Mouse (Mus musculus) heart, embryonic 12.5 days (tissue): ENCODE data around the gene Esyt3. TPM values are rescaled to one million over a fixed set of nuclear protein-coding genes. Genes with fewer than 3 reads are reported as not detected.

ENCODE experiments used
- ATAC-seq: fragments of 200-750 bp; cut with Nextera tagmentation; 2 replicates; pipeline ENCODE4 v1.8.0; 2017; ENCODE audit warnings: moderate TSS enrichment, moderate library complexity; ENCODE audit not compliant: insufficient number of reproducible peaks, low FRiP score
- H3K27ac ChIP-seq: fragments of 300-500 bp; sonication (generic); 2 replicates; pipeline ENCODE4 v1.5.1; 2016; ENCODE audit warnings: mild to moderate bottlenecking, moderate library complexity; ENCODE audit not compliant: poor library complexity, severe bottlenecking
- H3K27me3 ChIP-seq: fragments of 300-500 bp; sonication (generic); replicated peaks from 2 replicates; pipeline ENCODE4 v1.6.1; 2016; ENCODE audit warnings: mild to moderate bottlenecking, moderate library complexity
- H3K36me3 ChIP-seq: fragments of 300-500 bp; sonication (generic); 2 replicates; pipeline ENCODE4 v1.6.1; 2016; ENCODE audit warnings: mild to moderate bottlenecking, moderate library complexity
- H3K4me1 ChIP-seq: fragments of 300-500 bp; sonication (generic); replicated peaks from 2 replicates; pipeline ENCODE4 v1.6.1; 2016; ENCODE audit warnings: mild to moderate bottlenecking
- H3K4me2 ChIP-seq: fragments of 300-500 bp; sonication (generic); 2 replicates; pipeline ENCODE4 v1.6.1; 2016; ENCODE audit warnings: mild to moderate bottlenecking, moderate library complexity
- H3K4me3 ChIP-seq: fragments of 300-500 bp; sonication (generic); 2 replicates; pipeline ENCODE4 v1.5.1; 2016; ENCODE audit warnings: mild to moderate bottlenecking
- H3K9ac ChIP-seq: fragments of 300-500 bp; sonication (generic); 2 replicates; pipeline ENCODE4 v1.6.1; 2016; ENCODE audit warnings: mild to moderate bottlenecking, moderate library complexity
- H3K9me3 ChIP-seq: fragments of 300-500 bp; sonication (generic); replicated peaks from 2 replicates; pipeline ENCODE4 v1.6.1; 2016; ENCODE audit warnings: mild to moderate bottlenecking, moderate library complexity
- WGBS: fragments of 180-500 bp; shearing (Covaris S2); methylation state at CpG from one replicate; pipeline ENCODE4 v1.1.7; 2016; 5-methylcytosine and 5-hydroxymethylcytosine counted together
- polyA plus RNA-seq: library from polyadenylated mRNA; unstranded; fragments of >200 nt; fragmentation: Nextera tagmentation; extraction: Ambion mirVana; gene quantifications from 2 replicates; pipeline ENCODE4 v1.2.1, GENCODE M21; 2016

Esyt3 gene
- polyA plus RNA-seq, 1 experiment from 2014 or later, result 0.23 TPM

DNA sequence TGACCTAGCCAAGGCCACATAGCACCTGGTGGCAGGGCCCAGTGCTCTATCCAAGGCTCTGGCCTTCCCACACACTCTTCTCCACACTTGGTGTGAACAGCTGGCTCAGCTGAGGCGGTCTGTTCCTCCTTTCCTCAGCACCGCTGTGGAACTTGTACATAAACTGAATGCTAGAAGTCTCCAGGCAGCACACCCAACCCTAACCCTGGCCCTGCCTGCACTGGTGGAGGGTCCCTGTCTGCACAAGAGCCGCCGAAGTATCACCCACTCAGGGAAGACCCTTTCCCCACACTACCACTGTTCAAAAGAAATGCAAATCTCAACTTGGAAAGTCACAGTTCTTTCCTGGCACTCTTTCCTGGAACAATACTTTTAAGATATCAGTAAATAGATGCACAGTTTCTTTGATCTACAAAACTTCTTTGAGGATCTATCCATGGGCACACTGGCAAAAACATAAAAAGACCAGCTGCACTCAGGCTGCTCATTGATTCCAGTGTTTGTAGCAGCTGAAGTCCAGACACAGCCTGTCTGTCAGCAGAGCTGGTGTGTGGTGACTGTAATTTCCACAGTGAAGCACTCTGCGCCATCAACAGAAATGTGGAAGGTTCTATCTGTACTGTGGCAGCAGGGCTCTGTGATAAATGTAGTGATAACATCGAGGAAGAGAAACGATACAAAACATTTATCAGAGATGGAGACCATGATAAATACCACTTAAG lies 33.0 kb downstream of the Esyt3 start:
- no peak overlapping the region for H3K4me3 ChIP-seq
- no peaks in the 10 kb centered on the region for H3K36me3 ChIP-seq
- no peaks in the 10 kb centered on the region for H3K4me1 ChIP-seq
- no peak for ATAC-seq
- H3K27ac ChIP-seq, result no peak overlapping the region
- H3K27me3 ChIP-seq, result 0 out of 2 replicates have a peak, but pooled peaks cover 14% of the 10 kb centered on the region
- H3K9me3 ChIP-seq, result no peaks in the 10 kb centered on the region
- WGBS, result 65% methylated on average over 7 of the region's 7 CpGs
- H3K4me2 ChIP-seq, result no peak overlapping the region
- no peak overlapping the region for H3K9ac ChIP-seq

GRCm38 (mm10) chr9:99320006-99320405 lies 38.4 kb downstream of the Esyt3 start:
- no peak overlapping the region for H3K4me2 ChIP-seq
- 75% methylated on average over 8 of the region's 8 CpGs for WGBS
- no peak overlapping the region for H3K4me3 ChIP-seq
- no peak overlapping the region for H3K27ac ChIP-seq
- H3K4me1 ChIP-seq, result no peaks in the 10 kb centered on the region
- no peak for ATAC-seq
- H3K9ac ChIP-seq, result no peak overlapping the region
- no peaks in the 10 kb centered on the region for H3K36me3 ChIP-seq
- peaks cover 9% of the 10 kb centered on the region; the same call in 1 of the 2 replicates for H3K27me3 ChIP-seq
- H3K9me3 ChIP-seq, result no peaks in the 10 kb centered on the region

- Histone ChIP-seq H3K27me3 (peaks cover 9% of the 10 kb centered on the region; the same call in 1 of the 2 replicates), H3K36me3 (no peaks in the 10 kb centered on the region), H3K4me3 (no peak overlapping the region), H3K9me3 (no peaks in the 10 kb centered on the region), H3K4me1 (no peaks in the 10 kb centered on the region), H3K9ac (no peak overlapping the region), H3K27ac (no peak overlapping the region), H3K4me2 (no peak overlapping the region)
- 47% methylated on average over 8 of the region's 8 CpGs for WGBS
- no peak for ATAC-seq
Observed at GRCm38 (mm10) chr9:99319343-99319951, 38.9 kb downstream of the Esyt3 start.

GRCm38 (mm10) chr9:99306226-99306625 lies 52.1 kb downstream of the Esyt3 start:
- Histone ChIP-seq H3K27ac (no peak overlapping the region), H3K4me3 (no peak overlapping the region), H3K4me1 (no peaks in the 10 kb centered on the region), H3K4me2 (no peak overlapping the region), H3K9ac (no peak overlapping the region), H3K9me3 (no peaks in the 10 kb centered on the region), H3K36me3 (peaks cover 38% of the 10 kb centered on the region), H3K27me3 (no peaks in the 10 kb centered on the region)
- WGBS, result 76% methylated on average over 6 of the region's 6 CpGs
- no peak for ATAC-seq

DNA sequence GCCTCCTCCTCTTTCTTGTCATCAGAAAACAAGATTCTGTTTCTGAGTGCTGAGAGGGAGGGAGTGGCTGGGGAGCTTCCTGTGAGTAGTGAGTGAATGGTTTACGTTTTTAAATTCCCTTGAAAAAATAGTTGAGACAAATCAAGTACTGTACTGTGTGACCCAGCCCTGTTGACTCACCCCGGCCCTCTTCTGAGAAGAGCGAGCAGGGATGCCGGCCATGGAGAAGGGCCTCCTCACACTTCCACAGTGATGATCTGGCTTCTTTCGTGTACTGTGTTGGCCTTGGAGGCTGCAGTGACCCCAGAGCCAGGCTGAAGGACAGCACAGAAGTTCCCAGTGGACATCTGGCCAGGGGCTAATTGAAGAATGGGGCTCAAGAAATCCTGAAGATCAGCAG lies 54.1 kb downstream of the Esyt3 start:
- WGBS, result 75% methylated on average over 5 of the region's 5 CpGs
- H3K27ac ChIP-seq, result no peak overlapping the region
- no peak overlapping the region for H3K9ac ChIP-seq
- H3K4me1 ChIP-seq, result no peaks in the 10 kb centered on the region
- H3K4me2 ChIP-seq, result no peak overlapping the region
- no peaks in the 10 kb centered on the region for H3K9me3 ChIP-seq
- H3K4me3 ChIP-seq, result no peak overlapping the region
- H3K27me3 ChIP-seq, result no peaks in the 10 kb centered on the region
- peaks cover 32% of the 10 kb centered on the region for H3K36me3 ChIP-seq
- no peak for ATAC-seq

Other genes starting within 250 kb of the Esyt3 start
- gene Pik3cb, start 217.9 kb downstream of the Esyt3 start, polyA plus RNA-seq, result 2.5 and 3.3 TPM in 2 replicates
- gene Faiml, start 121.3 kb downstream of the Esyt3 start, polyA plus RNA-seq, result not detected in 2 replicates
- 28.6 and 30.2 TPM in 2 replicates for gene Cep70, start 115.2 kb downstream of the Esyt3 start, polyA plus RNA-seq
- gene Mras, start 78.8 kb upstream of the Esyt3 start, polyA plus RNA-seq, result 8.1 and 8.6 TPM in 2 replicates
- gene Nme9, start 92.9 kb upstream of the Esyt3 start, polyA plus RNA-seq, result not detected in 2 replicates
- gene Armc8, start 210.3 kb upstream of the Esyt3 start, polyA plus RNA-seq, result 21.5 and 23.3 TPM in 2 replicates
- 18.4 and 20.4 TPM in 2 replicates for gene Dbr1, start 217.2 kb upstream of the Esyt3 start, polyA plus RNA-seq